Mouse (Mus musculus) embryonic facial prominence, embryonic 12.5 days (tissue): ENCODE data around the gene St6gal1. TPM values are rescaled to one million over a fixed set of nuclear protein-coding genes. Genes with fewer than 3 reads are reported as not detected.

Experiments used
- ATAC-seq: fragments of 200-750 bp; cut with Nextera tagmentation; 2 replicates; pipeline ENCODE4 v1.8.0; 2017; ENCODE audit not compliant: insufficient number of reproducible peaks, insufficient read depth, low FRiP score, low TSS enrichment
- H3K27ac ChIP-seq: fragments of 300-500 bp; sonication (generic); 2 replicates; pipeline ENCODE4 v1.5.1; 2016; ENCODE audit warnings: mild to moderate bottlenecking
- H3K27me3 ChIP-seq: fragments of 300-500 bp; sonication (generic); 2 replicates; pipeline ENCODE4 v1.6.1; 2016; ENCODE audit warnings: mild to moderate bottlenecking, moderate library complexity
- H3K36me3 ChIP-seq: fragments of 300-500 bp; sonication (generic); 2 replicates; pipeline ENCODE4 v1.6.1; 2016; ENCODE audit warnings: mild to moderate bottlenecking
- H3K4me1 ChIP-seq: fragments of 300-500 bp; sonication (generic); 2 replicates; pipeline ENCODE4 v1.6.1; 2016
- H3K4me2 ChIP-seq: fragments of 300-500 bp; sonication (generic); replicated peaks from 2 replicates; pipeline ENCODE4 v1.6.1; 2016; ENCODE audit warnings: mild to moderate bottlenecking, moderate library complexity
- H3K4me3 ChIP-seq: fragments of 300-500 bp; sonication (generic); 2 replicates; pipeline ENCODE4 v1.5.1; 2016; ENCODE audit warnings: mild to moderate bottlenecking
- H3K9ac ChIP-seq: fragments of 300-500 bp; sonication (generic); 2 replicates; pipeline ENCODE4 v1.6.1; 2016; ENCODE audit warnings: mild to moderate bottlenecking, moderate library complexity
- H3K9me3 ChIP-seq: fragments of 300-500 bp; sonication (generic); 2 replicates; pipeline ENCODE4 v1.6.1; 2016; ENCODE audit warnings: mild to moderate bottlenecking, moderate library complexity
- WGBS: fragments of 180-500 bp; shearing (Covaris S2); methylation state at CpG from one replicate; pipeline ENCODE4 v1.1.7; 2016; 5-methylcytosine and 5-hydroxymethylcytosine counted together
- polyA plus RNA-seq: library from polyadenylated mRNA; unstranded; fragments of >200 nt; fragmentation: Nextera tagmentation; extraction: Ambion mirVana; gene quantifications from 2 replicates; pipeline ENCODE4 v1.2.1, GENCODE M21; 2016

Gene St6gal1
- polyA plus RNA-seq, 1 experiment from 2014 or later: 31.7 TPM

GRCm38 (mm10) chr16:23374068-23374467 is 149.5 kb downstream of the St6gal1 start:
- Histone ChIP-seq H3K4me3 (no peak overlapping the region), H3K9me3 (no peaks in the 10 kb centered on the region), H3K4me2 (no peak overlapping the region), H3K9ac (no peak overlapping the region), H3K27ac (no peak overlapping the region), H3K36me3 (no peaks in the 10 kb centered on the region), H3K27me3 (no peaks in the 10 kb centered on the region), H3K4me1 (no peaks in the 10 kb centered on the region)
- WGBS: 87% methylated on average over 4 of the region's 4 CpGs
- no peak for ATAC-seq

DNA sequence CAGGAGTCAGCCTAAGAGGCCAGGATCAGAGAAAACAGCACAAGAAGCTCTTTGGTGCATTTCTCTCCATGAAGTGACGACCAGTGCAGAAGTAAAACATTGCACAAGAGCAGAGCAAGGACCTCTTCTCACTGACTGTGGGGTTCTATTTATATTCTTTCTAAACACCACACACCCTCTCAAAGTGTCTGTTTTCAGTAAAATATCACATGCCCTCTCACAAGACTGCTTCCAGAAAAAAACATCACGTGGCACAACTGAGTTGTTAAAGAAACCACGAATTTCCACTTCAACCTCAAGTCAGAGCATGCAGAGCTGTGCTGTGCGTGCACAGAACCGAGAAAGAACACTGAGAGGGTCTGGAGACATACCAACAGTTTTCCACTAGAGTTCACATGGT is 150.4 kb downstream of the St6gal1 start:
- no peak overlapping the region for H3K27ac ChIP-seq
- no peaks in the 10 kb centered on the region for H3K4me1 ChIP-seq
- H3K4me3 ChIP-seq: no peak overlapping the region
- 67% methylated on average over 5 of the region's 5 CpGs for WGBS
- H3K27me3 ChIP-seq: no peaks in the 10 kb centered on the region
- H3K9me3 ChIP-seq: no peaks in the 10 kb centered on the region
- H3K9ac ChIP-seq: no peak overlapping the region
- no peak overlapping the region for H3K4me2 ChIP-seq
- ATAC-seq: no peak
- H3K36me3 ChIP-seq: no peaks in the 10 kb centered on the region

DNA sequence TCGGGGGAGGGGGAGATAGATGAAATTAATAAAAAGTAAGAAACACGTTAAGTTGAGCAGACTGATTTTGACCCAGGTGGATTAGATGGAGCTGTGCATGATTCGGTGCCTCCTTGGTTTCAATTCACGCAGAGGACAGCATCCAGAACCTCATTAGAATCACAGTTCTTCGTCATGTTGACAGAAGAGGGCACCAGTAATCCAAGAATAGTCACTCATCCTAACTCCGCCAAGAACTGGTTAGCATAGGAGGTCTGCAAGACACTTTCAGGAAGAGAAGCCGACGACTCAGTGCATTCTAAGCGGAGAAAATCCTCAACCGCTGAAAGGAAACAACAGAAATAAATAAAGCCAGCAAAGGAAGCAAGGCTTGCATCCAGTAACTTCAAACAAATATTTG is 151.6 kb downstream of the St6gal1 start:
- H3K4me3 ChIP-seq: no peak overlapping the region
- ATAC-seq: no peak
- H3K4me1 ChIP-seq: no peaks in the 10 kb centered on the region
- WGBS: 61% methylated on average over 10 of the region's 10 CpGs
- H3K36me3 ChIP-seq: no peaks in the 10 kb centered on the region
- H3K27ac ChIP-seq: no peak overlapping the region
- no peaks in the 10 kb centered on the region for H3K27me3 ChIP-seq
- H3K9me3 ChIP-seq: no peaks in the 10 kb centered on the region
- no peak overlapping the region for H3K9ac ChIP-seq
- no peak overlapping the region for H3K4me2 ChIP-seq

DNA sequence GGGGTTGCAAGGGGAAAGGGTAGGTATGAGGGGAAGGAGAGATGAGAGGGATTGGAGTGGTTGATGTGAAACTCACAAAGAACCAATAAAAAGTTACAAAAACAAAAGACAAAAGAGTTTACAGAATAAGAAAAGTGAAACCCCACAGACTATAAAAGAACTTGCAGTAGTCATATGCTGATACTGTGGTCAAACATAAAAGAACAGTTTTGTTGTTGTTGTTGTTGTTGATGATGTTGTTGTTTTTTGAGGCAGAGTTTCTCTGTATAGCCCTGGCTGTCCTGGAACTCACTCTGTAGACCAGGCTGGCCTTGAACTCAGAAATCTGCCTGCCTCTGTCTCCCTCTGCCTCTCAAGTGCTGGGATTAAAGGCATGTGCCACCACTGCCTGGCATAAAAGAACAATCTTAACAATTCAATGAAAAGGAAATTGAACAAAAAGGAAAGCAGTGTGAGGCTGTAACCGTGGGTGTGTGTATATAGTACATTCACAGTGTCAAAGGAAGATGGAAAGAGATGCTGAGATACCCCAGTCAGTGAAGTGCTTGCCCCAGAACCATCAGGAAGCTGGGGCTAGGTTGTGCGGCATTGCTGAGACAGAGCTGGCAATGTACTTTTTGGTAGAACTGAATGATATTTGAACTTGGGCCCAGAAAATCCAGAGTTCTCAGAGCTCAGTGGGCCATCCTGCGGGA is 155.1 kb downstream of the St6gal1 start:
- H3K4me1 ChIP-seq: no peaks in the 10 kb centered on the region
- no peaks in the 10 kb centered on the region for H3K36me3 ChIP-seq
- H3K9me3 ChIP-seq: no peaks in the 10 kb centered on the region
- H3K27me3 ChIP-seq: no peaks in the 10 kb centered on the region
- H3K9ac ChIP-seq: no peak overlapping the region
- no peak overlapping the region for H3K4me2 ChIP-seq
- 86% methylated on average over 3 of the region's 3 CpGs for WGBS
- no peak overlapping the region for H3K4me3 ChIP-seq
- no peak overlapping the region for H3K27ac ChIP-seq
- no peak for ATAC-seq

DNA sequence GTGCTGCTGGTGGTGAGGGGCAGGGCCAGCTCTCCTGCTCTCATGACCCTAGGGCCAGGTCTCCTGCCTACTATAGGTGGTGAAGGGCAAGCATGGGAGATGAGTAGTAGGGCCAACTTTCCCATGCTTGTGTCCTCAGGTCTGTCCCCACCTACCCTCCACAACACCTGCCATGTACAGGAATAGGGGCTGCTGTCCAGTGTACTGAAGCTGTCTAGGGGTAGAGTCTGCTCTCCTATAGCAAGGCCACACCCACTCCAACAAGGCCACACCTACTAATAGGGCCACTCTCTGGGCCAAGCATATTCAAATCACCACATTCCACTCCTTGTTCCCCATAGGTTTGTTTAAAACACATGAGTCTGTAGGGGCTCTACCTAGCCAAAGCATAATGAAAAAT is 159.8 kb downstream of the St6gal1 start:
- no peak for ATAC-seq
- Histone ChIP-seq H3K9me3 (no peaks in the 10 kb centered on the region), H3K27ac (no peak overlapping the region), H3K4me3 (no peak overlapping the region), H3K27me3 (no peaks in the 10 kb centered on the region), H3K4me2 (no peak overlapping the region), H3K9ac (no peak overlapping the region), H3K36me3 (no peaks in the 10 kb centered on the region), H3K4me1 (no peaks in the 10 kb centered on the region)

DNA sequence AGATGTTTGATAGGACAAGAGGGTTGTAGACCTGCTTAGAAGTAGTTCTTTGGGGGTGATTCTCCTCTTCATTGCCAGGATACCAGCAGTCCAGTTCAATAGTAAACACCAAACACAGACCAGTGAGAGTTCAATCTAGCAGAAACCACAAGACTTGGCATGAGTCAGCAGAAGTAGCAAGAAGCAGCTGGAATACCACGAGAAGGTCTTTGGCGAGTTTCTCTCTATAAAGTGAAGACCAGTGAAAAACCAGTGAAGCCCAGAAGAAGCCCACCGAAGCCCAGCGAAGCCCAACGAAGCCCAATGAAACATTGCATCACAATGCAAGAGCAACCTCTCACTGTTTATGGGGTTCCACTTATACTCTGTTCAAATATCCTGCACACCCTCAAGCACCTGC is 173.4 kb downstream of the St6gal1 start:
- 91% methylated on average over 5 of the region's 5 CpGs for WGBS
- no peak for ATAC-seq
- H3K9me3 ChIP-seq: no peaks in the 10 kb centered on the region
- H3K27ac ChIP-seq: no peak overlapping the region
- H3K4me1 ChIP-seq: peaks cover 16% of the 10 kb centered on the region
- no peak overlapping the region for H3K4me3 ChIP-seq
- H3K9ac ChIP-seq: no peak overlapping the region
- H3K27me3 ChIP-seq: no peaks in the 10 kb centered on the region
- no peak overlapping the region for H3K4me2 ChIP-seq
- no peaks in the 10 kb centered on the region for H3K36me3 ChIP-seq

DNA sequence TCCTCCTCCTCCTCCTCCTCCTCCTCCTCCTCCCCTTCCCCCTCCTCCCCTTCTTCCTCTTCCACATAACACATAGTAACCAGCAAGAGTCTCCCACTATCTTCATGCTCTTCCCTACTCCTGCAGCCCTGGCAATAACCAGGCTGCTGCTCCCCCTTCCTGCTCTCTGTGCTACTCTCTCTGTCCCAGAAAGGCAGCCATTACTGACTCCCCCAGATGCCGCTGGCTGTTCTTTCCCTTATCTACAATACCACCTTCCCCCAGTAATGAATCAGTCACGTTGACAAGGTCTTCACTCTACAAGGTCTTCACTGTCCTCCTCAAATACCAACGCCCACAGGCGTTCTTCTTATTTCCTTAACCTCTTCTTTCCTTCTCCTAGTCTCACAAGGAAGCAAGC is 176.9 kb downstream of the St6gal1 start:
- no peak overlapping the region for H3K9ac ChIP-seq
- peaks cover 18% of the 10 kb centered on the region for H3K4me1 ChIP-seq
- H3K4me3 ChIP-seq: no peak overlapping the region
- 0 out of 2 replicates have a peak overlapping the region, but pooled peaks have one; percentile 30 for H3K27ac ChIP-seq
- H3K4me2 ChIP-seq: no peak overlapping the region
- no peaks in the 10 kb centered on the region for H3K36me3 ChIP-seq
- WGBS: 39% methylated on average over 4 of the region's 4 CpGs
- H3K9me3 ChIP-seq: no peaks in the 10 kb centered on the region
- no peaks in the 10 kb centered on the region for H3K27me3 ChIP-seq
- ATAC-seq: no peak

DNA sequence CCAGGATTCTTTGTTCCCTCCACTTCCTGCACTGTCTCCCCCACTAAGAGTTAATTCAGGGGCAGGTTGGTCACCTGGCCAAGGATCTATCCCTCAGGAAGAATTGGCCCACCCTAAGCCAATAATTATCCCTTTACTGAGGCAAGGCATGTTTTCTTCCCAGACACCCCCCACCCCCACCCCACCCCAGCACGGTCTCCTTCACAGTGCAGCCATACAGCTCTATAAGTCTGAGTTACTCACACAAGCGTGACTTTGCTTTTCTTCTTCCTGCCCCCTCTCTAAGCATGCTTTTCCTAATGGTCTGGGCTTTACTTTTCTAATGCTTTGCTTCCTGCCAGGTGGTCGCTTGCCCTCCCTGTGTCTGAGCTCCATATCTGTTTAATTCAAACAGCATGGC is 177.4 kb downstream of the St6gal1 start:
- Histone ChIP-seq H3K9me3 (no peaks in the 10 kb centered on the region), H3K4me3 (no peak overlapping the region), H3K27ac (0 out of 2 replicates have a peak overlapping the region, but pooled peaks have one; percentile 30), H3K9ac (no peak overlapping the region), H3K27me3 (no peaks in the 10 kb centered on the region), H3K4me2 (no peak overlapping the region), H3K36me3 (no peaks in the 10 kb centered on the region), H3K4me1 (peaks cover 18% of the 10 kb centered on the region)
- ATAC-seq: no peak
- WGBS: 26% methylated on average over 3 of the region's 3 CpGs

- peaks cover 18% of the 10 kb centered on the region for H3K4me1 ChIP-seq
- ATAC-seq: no peak
- no peak overlapping the region for H3K4me2 ChIP-seq
- H3K9ac ChIP-seq: no peak overlapping the region
- WGBS: 31% methylated on average over 8 of the region's 8 CpGs
- no peaks in the 10 kb centered on the region for H3K9me3 ChIP-seq
- 0 out of 2 replicates have a peak overlapping the region, but pooled peaks have one; percentile 67 for H3K27ac ChIP-seq
- H3K27me3 ChIP-seq: no peaks in the 10 kb centered on the region
- no peaks in the 10 kb centered on the region for H3K36me3 ChIP-seq
- no peak overlapping the region for H3K4me3 ChIP-seq
Observed at GRCm38 (mm10) chr16:23403008-23403755, 178.6 kb downstream of the St6gal1 start.

Other genes starting within 250 kb of the St6gal1 start
- gene Kng2, start 195.3 kb upstream of the St6gal1 start, polyA plus RNA-seq: not detected in 2 replicates
- 0.14 TPM in 1 of 2 replicates, not detected in the other for gene Kng1, start 166.9 kb upstream of the St6gal1 start, polyA plus RNA-seq
- 243 and 251 TPM in 2 replicates for gene Eif4a2, start 117.3 kb upstream of the St6gal1 start, polyA plus RNA-seq
- gene Rfc4, start 97.0 kb upstream of the St6gal1 start, polyA plus RNA-seq: 139 and 150 TPM in 2 replicates
- gene Adipoq, start 78.2 kb upstream of the St6gal1 start, polyA plus RNA-seq: not detected in 2 replicates
- 0.46 and 0.67 TPM in 2 replicates for gene Rtp1, start 204.4 kb downstream of the St6gal1 start, polyA plus RNA-seq